Mouse (Mus musculus) layer of hippocampus, adult 9-10 months (tissue): ENCODE data around the gene Tbc1d1.
A peak's percentile ranks its signal among the peaks of the same experiment; 100 is the strongest.

Experiments
- DNase-seq: peaks from one replicate; pipeline ENCODE4 v3.0.0; 2022; ENCODE audit warnings: low spot score

Tbc1d1 gene

GRCm38 (mm10) chr5:64280191-64280590 lies 124.1 kb downstream of the Tbc1d1 start:
- no peak for DNase-seq

DNA sequence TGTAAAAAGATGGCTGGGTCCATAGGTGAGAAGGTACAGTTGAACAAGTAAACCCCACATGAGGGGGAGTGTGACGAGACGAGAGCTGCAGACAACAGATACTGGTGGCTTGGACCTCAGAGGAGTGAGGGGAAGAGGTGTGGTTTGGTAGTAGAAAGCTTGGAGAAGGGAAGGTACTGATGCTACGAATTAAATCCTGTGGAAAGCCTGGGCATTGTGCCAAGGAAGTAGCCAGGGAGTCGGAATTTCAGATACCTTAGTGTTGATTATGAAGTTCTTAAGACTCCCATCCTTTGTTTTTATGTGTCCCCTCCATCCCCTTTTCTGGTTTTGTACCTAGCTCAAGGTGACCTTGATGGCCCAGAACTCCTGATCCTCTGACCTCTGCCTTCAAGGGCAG lies 124.5 kb downstream of the Tbc1d1 start:
- no peak for DNase-seq

GRCm38 (mm10) chr5:64281674-64282073 lies 125.6 kb downstream of the Tbc1d1 start:
- DNase-seq: no peak

DNA sequence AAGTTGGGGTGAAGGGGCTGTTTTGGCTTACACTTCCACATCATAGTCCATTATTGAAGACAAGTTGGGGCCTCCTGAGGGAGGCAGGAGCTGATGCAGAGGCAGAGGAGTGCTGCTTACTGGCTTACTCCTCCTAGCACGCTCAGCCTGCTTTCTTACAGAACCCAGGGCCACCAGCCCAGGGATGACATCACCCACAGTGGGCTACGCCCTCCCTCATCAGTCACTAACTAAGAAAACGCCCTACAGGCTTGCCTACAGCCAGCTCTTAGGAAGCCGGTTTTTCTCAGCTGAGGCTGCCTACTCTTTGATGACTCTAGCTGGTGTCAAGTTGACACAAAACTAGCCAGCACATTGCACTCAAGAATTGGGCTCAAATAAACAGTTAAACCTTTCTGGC lies 126.5 kb downstream of the Tbc1d1 start:
- no peak for DNase-seq

GRCm38 (mm10) chr5:64285289-64285688 lies 129.2 kb downstream of the Tbc1d1 start:
- no peak for DNase-seq

GRCm38 (mm10) chr5:64285851-64286250 lies 129.7 kb downstream of the Tbc1d1 start:
- no peak for DNase-seq

DNA sequence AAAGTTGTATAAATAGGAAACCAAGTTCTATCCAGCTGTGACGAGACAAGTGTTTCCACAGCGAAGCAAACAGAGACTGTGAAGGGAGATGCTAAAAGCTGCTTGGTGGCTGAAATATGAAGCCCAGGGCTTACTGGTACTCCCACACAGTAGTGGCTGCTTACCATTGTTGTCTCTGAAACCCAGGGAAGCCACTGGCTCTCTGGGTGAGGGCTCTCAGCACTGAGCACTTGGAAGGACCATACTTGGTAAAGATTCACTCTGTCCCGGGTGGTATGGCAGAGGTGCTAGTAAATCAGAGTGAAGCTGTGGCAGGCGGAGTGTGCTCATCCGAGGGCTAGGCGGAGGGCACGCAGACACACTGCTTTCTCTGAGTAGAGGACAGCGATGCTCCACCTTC lies 131.2 kb downstream of the Tbc1d1 start:
- no peak for DNase-seq

- no peak for DNase-seq
Measured at GRCm38 (mm10) chr5:64288031-64288928, 132.2 kb downstream of the Tbc1d1 start.

- DNase-seq: peak; percentile 79
Measured at GRCm38 (mm10) chr5:64289202-64290060, 133.3 kb downstream of the Tbc1d1 start.

DNA sequence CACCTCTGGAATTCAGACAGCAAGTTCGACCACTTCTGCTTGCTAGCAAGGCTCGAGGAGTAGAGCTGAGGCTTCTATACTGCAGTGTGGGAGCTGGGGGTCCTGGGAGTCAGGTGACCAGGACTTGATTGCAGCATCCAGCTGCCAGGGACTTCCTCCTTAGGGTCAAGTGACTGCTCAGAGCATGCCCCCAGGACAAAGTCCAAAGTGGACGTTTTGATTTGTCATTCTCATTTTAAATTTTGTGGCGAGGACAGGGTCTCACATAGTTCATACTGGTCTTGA lies 133.9 kb downstream of the Tbc1d1 start:
- DNase-seq: no peak

GRCm38 (mm10) chr5:64291657-64292056 lies 135.6 kb downstream of the Tbc1d1 start:
- DNase-seq: no peak

DNA sequence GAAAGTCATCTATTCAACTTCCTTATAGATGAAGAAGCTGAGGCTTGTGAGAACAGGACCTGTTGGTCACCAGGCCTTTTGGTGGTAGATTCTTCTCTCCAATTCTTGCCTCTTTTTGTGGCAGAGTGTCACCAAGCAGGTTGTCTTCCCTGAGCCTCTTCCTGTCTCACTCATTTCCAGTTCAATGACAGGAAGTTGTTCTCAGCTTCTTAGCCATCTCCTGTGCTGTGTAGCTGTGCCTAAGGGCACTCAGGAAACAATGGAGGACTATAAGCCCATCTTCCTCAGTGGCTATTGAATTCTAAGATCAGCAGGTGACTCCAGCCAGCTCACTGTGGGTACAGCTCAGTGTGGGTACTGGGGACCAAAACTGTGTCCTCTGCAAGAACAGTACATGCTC lies 139.5 kb downstream of the Tbc1d1 start:
- no peak for DNase-seq

DNA sequence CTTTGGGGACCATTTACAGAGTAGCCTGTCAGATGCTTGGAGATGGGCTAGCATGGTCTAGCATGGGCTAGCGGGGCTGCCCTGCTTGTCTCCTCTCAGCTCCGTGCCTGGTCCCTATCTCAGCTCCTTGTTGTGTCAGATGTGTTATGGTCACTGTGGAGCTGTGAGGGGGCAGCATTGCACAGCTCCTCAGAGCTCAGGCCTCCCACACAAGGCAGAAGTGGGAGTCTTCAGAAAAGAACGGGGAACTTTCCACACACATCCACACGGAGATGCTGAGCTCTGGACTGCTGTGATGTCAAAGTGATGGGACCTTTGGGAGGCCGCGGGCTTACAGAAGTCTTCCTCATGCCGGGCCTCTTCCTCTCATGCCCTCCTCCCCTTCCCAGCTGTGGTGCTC lies 140.2 kb downstream of the Tbc1d1 start:
- DNase-seq: no peak

GRCm38 (mm10) chr5:64297100-64297499 lies 141.0 kb downstream of the Tbc1d1 start:
- DNase-seq: no peak

- DNase-seq: no peak
Measured at GRCm38 (mm10) chr5:64298331-64299036, 142.4 kb downstream of the Tbc1d1 start.

DNA sequence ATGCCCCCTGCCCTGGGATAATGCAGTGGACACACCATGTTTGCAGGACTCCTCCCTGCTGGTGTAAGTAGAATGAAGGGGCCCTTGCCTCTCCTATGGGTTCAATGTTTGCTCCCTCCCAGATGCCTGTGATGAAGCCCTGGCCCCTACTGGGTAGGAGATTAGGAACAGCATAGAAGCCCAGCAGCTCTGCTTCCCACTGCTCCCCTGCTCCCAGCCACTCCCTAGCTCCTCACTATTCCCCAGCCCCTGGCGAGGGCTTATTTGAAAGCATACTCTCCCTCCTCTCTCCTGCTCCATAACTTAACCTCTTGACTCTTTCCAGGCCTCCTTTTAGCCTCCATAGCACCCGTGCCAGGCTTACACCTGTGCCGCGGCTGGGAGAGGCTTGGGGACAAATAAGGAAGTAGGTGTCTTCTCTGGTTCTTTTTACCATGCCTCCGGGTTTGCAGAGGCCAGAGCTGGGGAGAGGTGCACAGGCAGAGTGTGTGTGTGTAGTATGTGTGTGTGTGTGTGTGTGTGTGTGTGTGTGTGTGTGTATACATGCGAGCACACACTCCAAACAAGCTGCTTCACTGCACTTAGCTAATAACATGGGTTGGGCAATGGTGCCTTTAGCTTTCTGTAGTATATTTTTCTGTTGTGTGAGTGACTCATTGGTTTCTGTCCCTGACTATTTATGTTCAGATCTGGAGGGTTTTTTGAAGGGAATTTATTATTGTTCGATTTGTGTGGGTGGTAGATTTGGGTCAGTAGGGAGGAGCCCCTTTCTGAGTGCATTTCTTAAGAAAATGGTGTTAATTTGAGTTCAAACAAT lies 143.6 kb downstream of the Tbc1d1 start:
- no peak for DNase-seq

GRCm38 (mm10) chr5:64301246-64301645 lies 145.1 kb downstream of the Tbc1d1 start:
- no peak for DNase-seq

DNA sequence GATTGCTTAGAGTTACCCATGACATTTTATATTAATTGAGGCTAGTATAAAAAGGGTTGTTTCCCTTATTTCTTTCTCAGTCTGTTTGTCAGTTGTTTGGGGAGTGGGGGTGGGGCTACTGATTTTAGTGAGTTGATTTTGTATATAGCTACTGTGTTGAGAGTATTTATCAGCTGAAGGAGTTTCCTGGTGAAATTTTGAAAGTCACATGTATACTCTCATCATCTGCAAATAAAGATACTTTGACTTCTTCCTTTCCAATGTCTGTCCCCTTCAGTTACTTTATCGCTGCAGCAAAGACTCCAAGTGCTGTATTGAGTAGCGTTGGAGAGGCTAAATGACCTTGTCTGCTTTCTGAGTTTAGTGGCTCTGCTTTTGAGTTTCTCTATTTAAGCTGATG lies 151.2 kb downstream of the Tbc1d1 start:
- DNase-seq: no peak

DNA sequence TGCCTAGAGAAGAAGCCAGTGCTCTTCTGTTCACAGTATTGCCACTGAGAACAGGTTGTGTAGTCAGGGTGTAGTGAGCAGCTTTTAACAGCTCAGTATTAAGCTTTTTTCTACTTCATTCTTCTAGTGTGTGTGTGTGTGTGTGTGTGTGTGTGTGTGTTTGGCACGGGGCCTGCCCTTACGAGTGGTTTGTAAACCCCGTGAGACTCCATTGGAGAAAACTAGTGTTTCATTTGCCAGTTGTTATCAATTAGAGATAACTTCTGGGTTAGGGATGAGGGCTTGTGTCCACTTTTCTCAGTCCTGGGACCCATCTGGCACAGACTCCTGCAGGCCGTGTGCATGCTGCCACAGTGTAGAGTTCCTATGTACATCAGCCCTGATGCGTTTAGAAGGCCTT lies 156.2 kb downstream of the Tbc1d1 start:
- no peak for DNase-seq

DNA sequence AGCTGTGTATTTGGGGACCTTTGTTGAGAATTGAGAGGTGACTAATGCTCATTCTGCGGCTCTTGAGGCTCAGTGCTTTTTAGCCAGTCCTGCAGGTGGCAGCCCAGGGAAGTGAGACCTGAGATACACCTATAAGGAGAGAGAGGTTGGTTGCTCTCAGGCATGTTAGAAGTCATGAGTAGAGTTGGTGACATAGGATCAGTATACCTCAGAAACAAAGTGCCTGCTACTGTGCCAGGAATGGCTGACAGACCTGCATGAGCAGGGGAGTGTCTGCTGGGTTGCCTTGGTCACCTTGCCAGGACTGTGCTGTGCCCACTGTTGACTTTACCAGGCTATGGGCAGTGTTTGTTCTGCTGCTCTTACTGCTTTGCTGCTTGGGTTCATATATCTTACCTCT lies 157.4 kb downstream of the Tbc1d1 start:
- DNase-seq: no peak

DNA sequence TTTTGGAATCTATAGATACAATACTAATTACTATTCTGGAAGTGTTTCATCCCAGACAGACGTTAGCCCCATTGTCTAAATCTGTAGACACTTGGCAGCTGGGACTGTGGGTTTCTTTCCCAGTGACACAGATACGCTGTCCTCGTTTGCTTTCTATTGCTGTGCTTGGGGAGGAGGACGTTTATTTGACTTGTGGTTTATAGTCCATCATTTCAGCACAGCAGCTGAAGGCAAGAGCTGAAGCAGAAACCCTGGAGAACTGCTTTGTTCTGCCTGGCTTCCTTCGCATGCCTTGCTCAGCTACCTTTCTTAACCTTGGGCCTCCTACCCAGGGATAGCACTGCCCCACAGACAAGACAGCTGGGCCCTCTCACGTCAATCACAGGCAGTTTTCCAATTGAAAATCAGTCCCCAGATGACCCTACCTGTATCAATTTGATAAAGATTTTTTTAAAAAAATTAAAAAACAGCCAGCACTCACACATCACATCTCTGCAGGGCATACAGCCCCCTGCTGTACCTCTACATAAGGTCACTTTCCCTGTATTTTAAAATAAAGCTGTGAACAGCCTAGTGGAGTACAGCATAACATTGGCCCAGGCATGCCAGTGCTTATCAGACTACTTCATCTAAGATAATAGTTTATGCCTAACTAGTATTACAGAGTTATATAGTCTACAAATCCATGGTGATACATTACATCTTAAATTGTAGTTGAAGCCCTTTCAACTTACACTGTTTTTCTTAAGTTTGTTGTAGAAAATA lies 158.4 kb downstream of the Tbc1d1 start:
- no peak for DNase-seq
